Mouse (Mus musculus) adrenal gland, adult 2 months (tissue): Measurements from ENCODE around the gene D430042O09Rik. TPM values are rescaled to one million over a fixed set of nuclear protein-coding genes. Genes with fewer than 3 reads are reported as not detected.
"Not testable (repeated sequence)": the region's sequence is repeated elsewhere in the genome, so short reads cannot be mapped to it uniquely, and the experiment has no call there.

Experiments used
- DNase-seq: peaks from one replicate; pipeline ENCODE4 v3.0.0; 2021
- long read RNA-seq: library from polyadenylated mRNA; stranded (forward); transcript quantifications from one replicate; pipeline ENCODE4 v2.0.0, GENCODE M21; 2021
- polyA plus RNA-seq: library from polyadenylated mRNA; depleted of rRNA; stranded (reverse); fragments of >200 nt; gene quantifications from 2 replicates; pipeline ENCODE4 v1.2.3, GENCODE M21; 2012; rRNA removed
- total RNA-seq, 2 experiments: library from RNA; stranded (reverse); gene quantifications; 2 replicates each; pipeline ENCODE4 v1.2.3; 2021

D430042O09Rik gene
- total RNA-seq (10 to 100 TPM; 26.7 to 28.9 TPM), polyA plus RNA-seq (12.8 and 14.6 TPM in 2 replicates)
- long read RNA-seq, partial matches to known transcripts: 3 of 4 reads
- long read RNA-seq, other reads (novel, unspliced or antisense): 1 of 4 reads

DNA sequence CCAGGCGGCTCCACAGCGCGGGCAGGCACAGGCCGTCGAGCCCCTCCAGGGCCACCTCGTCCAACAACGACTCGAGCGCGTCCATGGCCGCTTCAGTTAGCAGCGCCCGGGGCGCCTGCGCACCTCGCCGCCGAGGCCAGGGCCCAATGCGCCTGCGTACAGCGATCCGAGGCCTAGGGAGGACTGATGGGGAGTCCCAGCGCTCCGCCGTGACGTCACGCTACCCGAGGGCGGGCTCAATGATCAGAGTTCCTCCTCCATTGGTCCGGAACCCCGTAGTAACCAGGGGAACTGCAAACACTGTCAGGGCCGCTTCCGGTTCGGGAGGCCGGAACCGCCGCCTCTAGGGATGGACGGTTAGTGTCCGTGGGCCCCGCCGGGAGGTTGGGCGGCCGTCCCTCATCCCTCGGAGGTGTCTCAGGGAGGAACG, at the start of gene D430042O09Rik, which contains the start of gene Gtf3c1:
Gene D430042O09Rik (plus strand): TSS at position 296 of the 430 bp plus-strand sequence.
Gene Gtf3c1 (minus strand): TSS at position 188 of the 430 bp plus-strand sequence.
- peak; percentile 100 for DNase-seq

DNA sequence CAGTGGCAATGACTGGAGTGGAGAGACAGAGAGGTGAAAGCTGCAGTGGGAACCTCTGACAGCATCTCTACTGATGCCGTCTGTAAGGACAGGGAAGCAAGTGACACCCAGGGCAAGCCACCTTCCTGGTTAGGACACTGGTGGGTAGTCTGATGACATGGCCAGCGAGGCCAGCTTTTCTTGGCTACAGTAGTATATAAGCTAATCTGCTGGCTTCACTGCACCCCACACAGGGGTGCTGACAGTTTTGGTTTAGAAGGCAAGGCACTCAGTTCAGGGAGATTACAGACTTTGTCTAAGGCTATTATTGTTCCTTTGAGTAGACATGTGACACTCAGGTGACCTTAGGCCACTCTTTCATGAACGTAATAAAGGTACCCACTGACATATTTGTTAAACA, 44.0 kb upstream of the D430042O09Rik start:
- DNase-seq: no peak

DNA sequence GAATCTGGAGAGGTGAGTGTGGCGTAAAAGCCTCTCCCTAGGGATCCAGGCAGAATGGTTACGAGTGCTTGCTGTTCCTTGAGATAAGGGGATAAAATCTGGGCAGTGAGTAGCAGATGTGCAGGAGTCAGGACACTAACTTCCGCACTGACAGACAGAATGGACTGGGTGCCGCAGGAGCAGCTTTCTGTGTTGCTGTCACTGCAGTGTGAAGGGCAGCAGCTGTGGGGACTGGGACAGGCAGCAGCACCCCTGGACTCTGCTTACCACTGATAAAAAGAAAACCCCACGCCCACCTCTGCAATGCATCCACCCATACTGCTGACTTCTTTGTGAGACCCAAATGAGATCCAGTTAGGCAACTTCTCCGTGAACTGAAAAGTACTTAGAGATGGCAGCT, 36.8 kb upstream of the D430042O09Rik start:
- DNase-seq: no peak

GRCm38 (mm10) chr7:125671396-125671795, 36.3 kb upstream of the D430042O09Rik start:
- no peak for DNase-seq

DNA sequence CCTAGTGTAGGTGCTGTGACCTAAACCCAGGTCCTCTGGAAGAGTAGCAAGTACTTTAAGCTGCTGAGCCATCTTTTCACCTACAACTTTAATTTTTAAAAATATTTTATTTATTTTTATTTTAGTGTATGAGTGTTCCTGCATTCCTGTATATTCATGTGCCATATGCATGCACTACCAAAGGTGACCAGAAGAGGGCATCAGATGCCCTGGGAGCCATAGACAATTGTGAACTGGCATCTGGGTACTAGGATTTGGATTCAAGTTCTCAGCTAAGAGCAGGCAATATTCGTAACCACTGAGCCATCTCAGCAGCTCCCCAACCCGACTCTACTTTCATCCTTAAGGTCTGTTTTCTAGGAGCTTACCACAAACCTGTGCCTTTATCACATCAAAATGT, 32.8 kb upstream of the D430042O09Rik start:
- peak; percentile 34 for DNase-seq

DNA sequence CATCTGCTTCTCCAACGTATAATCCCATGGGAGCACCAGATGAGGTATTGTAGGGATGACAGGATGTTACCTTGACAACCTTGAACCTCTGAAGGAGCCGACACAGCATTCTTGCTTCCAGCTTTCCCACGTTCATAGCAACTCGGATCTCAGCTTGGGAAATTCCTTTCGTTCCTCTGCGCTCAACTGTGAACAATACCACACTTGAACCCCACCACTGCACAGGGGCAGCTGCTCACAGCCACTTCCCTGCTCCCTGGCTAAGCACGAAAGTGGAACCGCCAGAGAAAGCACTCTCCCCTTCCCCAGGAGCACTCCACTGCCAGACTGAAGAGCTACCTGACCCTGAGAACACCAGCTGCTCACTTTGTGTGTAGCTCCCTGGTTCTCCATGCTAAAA, 28.9 kb upstream of the D430042O09Rik start:
- no peak for DNase-seq

GRCm38 (mm10) chr7:125679936-125680335, 27.8 kb upstream of the D430042O09Rik start:
- peak; percentile 29 for DNase-seq

- DNase-seq: no peak
These were observed 17.2 kb upstream of the D430042O09Rik start for GRCm38 (mm10) chr7:125690516-125690915.

DNA sequence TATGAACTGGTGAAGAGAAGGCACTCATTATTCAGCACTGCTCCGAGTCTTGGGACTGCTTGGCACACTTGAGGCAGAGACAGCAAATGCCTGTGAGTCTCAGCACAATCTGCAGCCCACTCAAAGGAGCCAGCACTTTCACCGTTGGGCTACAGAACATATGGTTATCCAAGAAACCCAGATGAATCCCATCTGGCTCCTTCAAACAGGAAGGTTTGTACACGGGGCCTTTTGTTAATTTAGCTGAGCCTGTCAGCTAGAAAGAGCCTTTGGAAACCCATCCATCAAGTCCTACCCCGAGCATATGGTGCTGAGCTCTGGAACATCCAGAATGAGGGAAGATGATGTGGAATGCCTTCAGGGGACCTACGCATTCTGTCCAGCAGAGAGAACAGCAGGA, 13.6 kb upstream of the D430042O09Rik start:
- no peak for DNase-seq

- no peak for DNase-seq
These were observed 4.9 kb upstream of the D430042O09Rik start for GRCm38 (mm10) chr7:125702791-125703190.

- DNase-seq: no peak
These were observed 502 bp upstream of the D430042O09Rik start for GRCm38 (mm10) chr7:125707186-125707585.

DNA sequence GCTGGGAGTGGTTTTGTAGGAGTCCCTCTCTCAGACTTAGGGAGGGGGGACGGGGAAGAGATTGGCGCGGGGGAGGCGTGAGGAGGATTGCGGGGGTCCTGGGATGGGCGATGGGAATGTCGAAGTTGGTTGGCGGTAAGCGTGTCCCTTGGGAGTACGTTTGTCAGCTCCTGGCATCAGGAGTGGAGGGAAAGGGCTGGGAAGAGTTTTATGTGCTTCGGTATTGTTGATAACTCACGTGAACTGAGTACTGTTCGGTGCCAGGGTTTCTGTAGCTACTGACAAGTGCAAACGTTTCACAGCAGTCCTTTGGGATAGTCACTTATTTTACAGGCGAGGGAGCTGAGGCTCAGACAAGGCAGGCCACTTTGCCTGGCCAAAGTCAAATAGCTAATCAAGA, 412 bp downstream of the D430042O09Rik start:
- no peak for DNase-seq

- not testable (repeated sequence) for DNase-seq
These were observed 5.9 kb downstream of the D430042O09Rik start for GRCm38 (mm10) chr7:125713542-125714055.

DNA sequence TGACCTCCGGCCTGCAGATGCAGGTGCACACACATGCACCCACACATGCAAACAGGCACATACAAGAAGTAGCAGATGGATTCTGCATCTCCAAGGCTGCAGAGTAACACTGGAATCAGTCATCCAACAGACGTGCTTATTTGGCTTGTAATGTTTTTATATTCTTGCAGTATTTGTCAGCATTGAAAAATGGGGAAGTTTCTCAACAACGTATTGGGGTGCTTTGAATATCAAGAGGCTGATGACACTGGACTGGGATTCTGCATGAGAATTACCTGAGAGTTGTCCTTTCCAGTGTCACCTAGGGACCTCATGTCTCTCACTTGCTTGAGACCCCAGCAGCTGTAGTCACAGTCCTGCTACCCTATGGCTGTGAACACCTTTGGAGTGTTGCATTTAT, 7.1 kb downstream of the D430042O09Rik start:
- DNase-seq: no peak

DNA sequence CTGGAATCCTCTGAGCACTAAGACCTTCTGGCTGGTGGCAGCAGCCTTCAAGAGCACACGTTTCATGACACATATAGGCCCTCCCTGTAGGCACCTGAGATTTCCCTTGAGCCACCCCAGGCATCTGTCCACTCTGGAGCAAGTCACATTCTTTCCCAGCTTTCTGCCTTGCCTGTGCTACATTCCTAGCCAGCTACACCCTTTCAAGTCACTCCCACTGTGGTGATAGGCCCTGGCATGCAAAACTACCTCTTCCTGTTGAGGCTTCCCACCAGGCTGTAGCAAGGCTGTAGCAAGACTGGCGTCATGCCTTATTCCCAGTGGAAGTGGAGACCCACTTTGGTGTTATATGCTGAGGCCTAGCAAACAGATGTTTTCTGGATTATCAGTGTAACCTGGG, 9.0 kb downstream of the D430042O09Rik start:
- no peak for DNase-seq

DNA sequence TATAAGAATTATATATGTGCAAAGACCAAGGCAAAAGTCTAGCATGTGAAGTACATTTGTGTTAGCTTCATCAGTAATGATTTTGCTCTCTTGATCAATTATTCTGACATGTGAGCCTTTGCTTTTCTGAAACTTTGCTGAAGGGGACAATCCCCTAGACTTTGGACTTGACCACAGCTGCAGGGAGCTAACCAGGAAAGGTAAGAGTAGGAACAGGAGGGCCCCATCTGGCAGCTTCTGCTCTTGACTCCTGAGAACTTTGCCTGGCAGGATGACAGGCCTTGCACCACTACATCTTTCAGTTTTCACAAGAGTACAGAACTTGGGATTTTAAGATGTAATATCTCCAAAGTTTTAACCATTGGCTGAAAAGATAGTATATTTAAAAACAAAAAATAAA, 9.9 kb downstream of the D430042O09Rik start:
- DNase-seq: no peak

- no peak for DNase-seq
These were observed 12.7 kb downstream of the D430042O09Rik start for GRCm38 (mm10) chr7:125720370-125720769.

DNA sequence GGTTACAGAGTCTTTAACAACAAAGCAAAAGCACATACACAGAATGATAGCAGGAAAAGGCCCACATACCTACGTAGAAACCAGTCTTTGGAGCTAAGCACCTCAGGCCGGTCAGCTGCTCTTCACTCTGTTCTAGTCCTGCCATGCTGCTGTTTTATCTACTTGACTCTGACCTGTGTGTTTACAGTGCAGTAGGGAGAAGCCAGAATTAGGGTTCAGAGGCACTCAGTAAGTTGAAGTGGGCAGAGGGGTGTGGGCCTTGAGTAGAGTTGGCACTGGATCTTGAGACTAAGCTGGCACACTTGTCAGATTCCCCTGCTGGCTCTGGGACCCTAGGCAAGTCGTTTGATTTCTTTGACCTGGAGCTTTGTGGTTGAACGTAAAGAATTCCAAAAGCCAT, 13.3 kb downstream of the D430042O09Rik start:
- DNase-seq: no peak

DNA sequence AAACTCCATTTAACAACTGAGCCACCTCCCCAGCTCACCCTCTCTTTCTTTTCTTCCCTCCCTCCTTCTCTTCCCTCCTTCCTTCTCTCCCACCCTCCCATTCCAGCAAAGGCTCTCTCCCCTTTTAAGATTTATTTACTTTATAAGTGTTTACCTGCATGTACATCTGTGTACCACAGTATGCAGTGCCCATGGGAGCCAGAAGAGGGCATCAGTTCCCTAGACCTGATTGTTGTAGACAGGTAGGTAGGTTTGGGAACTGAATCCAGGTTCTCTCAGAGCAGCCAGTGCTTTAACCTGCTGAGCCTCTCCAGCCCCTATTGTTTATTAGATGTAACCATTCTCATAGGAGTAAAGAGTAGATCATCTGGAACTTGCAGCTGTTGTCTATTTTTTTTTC, 14.4 kb downstream of the D430042O09Rik start:
- DNase-seq: no peak

GRCm38 (mm10) chr7:125723189-125723972, 15.7 kb downstream of the D430042O09Rik start:
- DNase-seq: no peak

GRCm38 (mm10) chr7:125731679-125732078, 24.0 kb downstream of the D430042O09Rik start:
- no peak for DNase-seq

GRCm38 (mm10) chr7:125733791-125734190, 26.1 kb downstream of the D430042O09Rik start:
- no peak for DNase-seq

DNA sequence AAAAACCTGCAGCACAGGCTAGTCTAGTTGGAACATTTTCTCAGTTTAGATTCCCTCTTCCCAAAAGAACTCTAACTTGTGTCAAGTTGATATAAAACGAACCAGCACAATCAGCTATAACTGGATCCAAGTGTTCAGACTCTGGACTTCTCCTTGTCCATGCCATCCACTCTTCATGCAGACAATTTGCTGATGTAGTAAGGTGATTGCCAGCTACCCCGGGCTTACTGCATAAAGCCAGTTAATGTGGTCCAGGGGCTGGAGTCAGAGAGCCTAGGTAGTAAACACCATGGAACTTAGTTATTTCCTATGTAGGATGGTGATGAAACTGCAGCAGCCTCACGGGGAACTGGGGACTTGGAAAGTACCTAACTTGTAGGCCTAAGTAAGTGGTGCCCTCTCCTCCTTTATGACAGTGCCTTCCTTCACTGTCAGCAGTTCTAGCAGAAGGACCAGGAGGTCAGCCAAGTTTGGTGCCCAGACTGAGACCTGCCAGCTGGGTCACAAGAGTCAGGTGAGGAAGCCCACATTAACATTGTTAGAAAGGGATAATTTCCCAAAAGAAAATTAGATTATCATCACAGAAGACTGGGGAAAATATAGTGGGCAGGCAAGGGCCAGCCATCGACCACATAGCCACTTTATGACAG, 28.8 kb downstream of the D430042O09Rik start:
- DNase-seq: no peak
